Mouse (Mus musculus) myocyte (in vitro differentiated cells): Measurements from ENCODE around the gene Trim16.
A peak's percentile ranks its signal among the peaks of the same experiment; 100 is the strongest.

Experiments used
- MAX ChIP-seq: IDR thresholded peaks from one replicate; pipeline ENCODE4 v1.6.1; 2011; ENCODE audit warnings: low read depth, mild to moderate bottlenecking, control low read depth
- MYOG ChIP-seq, 3 experiments: IDR thresholded peaks; one replicate each; pipeline ENCODE4 v1.6.1; 2011; ENCODE audit warnings: control low read depth in 2 of 3, low read depth in 2 of 3, mild to moderate bottlenecking in 2 of 3; ENCODE audit not compliant: insufficient read length in 2 of 3, control insufficient read depth in 1 of 3, insufficient read depth in 1 of 3
- POLR2A ChIP-seq: IDR thresholded peaks from one replicate; pipeline ENCODE4 v1.6.1; 2011; ENCODE audit warnings: low read depth, mild to moderate bottlenecking, control low read depth, moderate library complexity; ENCODE audit not compliant: insufficient read length
- SRF ChIP-seq: IDR thresholded peaks from one replicate; pipeline ENCODE4 v1.6.1; 2011; ENCODE audit warnings: low read depth; ENCODE audit not compliant: control insufficient read depth, insufficient read length
- TCF12 ChIP-seq: IDR thresholded peaks from one replicate; pipeline ENCODE4 v1.6.1; 2011; ENCODE audit warnings: mild to moderate bottlenecking, control low read depth; ENCODE audit not compliant: poor library complexity, insufficient read depth, severe bottlenecking
- USF1 ChIP-seq: IDR thresholded peaks from one replicate; pipeline ENCODE4 v1.6.1; 2011; ENCODE audit warnings: low read depth, mild to moderate bottlenecking, control low read depth, moderate library complexity

DNA sequence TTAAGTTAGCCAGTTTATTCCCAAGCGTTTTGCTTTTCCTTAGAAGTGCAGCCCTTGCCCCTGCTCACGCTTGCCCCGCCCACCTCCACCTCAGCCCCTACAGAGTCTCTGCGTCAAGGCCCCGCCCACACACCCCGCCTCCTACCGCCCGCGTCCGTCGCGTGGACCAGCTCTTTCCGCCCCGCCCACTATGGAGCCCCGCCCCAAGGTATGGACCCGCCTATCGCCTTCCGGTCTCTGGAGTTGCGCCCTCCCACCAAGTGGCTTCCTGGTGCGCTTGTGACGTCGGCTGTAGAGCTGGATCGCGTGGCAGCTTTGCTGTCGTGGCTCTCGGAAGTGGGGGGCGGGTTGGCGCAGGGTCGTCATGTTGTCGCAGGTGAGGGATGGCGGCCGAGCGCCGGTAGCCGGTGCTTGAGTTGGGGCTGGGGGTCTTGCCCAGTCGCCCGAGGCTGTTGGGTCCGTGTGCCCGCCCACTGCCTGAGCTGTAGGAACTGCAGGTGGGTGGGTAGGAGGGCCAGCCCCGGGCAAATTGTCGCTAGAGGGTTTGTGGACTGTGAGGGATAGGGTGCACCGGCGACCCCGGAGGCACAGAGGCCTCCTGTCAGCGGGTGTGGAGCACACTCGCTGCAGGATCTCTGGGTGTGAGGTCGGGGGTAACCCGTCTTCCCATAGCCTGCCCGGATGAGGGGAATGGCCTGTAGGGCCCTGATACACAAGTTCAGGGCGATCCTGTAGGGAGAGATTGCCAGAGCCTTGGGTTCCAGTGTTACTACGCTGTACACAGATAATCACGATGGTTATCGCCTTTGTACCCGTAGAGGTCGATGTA lies 59.4 kb downstream of the Trim16 start, which contains the start of gene Tvp23b:
- TF ChIP-seq MYOG (IDR thresholded peaks at IDR 0.05; ENCODE audit: control insufficient read depth in 1 of 3, insufficient read depth in 1 of 3, insufficient read length in 2 of 3, low read depth in 2 of 3) (no peak), TCF12 (no peak), SRF (no peak), POLR2A (peak; percentile 85), USF1 (no peak), MAX (no peak)
